Mouse (Mus musculus) kidney, adult 2 months (tissue): ENCODE results near the gene Edc3.

Experiments used
- CTCF ChIP-seq: fragments of 200-500 bp; conservative IDR thresholded peaks from 2 replicates; pipeline ENCODE4 v1.5.1; 2011; ENCODE audit warnings: low read depth, mild to moderate bottlenecking, control low read depth, low read length, moderate library complexity, mixed read lengths; ENCODE audit not compliant: insufficient read depth, insufficient read length
- POLR2A ChIP-seq: fragments of 200-500 bp; IDR thresholded peaks from one replicate; pipeline ENCODE4 v1.6.1; 2011; ENCODE audit warnings: low read depth, low read length, control low read depth

GRCm38 (mm10) chr9:57761563-57762551 lies 53.5 kb downstream of the Edc3 start:
- TF ChIP-seq CTCF (no peak), POLR2A (no peak)
